Mouse (Mus musculus): Measurements from ENCODE around the gene Olfr1510.

GRCm38 (mm10) chr14:52442690-52443089 lies 28.5 kb upstream of the Olfr1510 start, which contains the start of gene Olfr1509:
- TF ChIP-seq POLR2A (IDR thresholded peaks at IDR 0.05; ENCODE audit: borderline replicate concordance, extremely low read depth, low read depth, low read length) (no peak), CTCF (IDR thresholded peaks at IDR 0.05; ENCODE audit: insufficient read depth, low read length) (no peak)

All from lung, adult 2 months (tissue).